Mouse (Mus musculus): ENCODE measurements at regions not wholly inside any gene's neighbourhood (a gene's known extent, or its start where the extent isn't known, plus 50 kb on each side); places are given as distances from the start of the nearest gene placed in this dataset.
A peak's percentile ranks its signal among the peaks of the same experiment; 100 is the strongest.

- Histone ChIP-seq H3K36me3 (no peaks in the 10 kb centered on the region), H3K9me3 (no peaks in the 10 kb centered on the region), H3K4me3 (replicated peaks) (no peak overlapping the region), H3K27ac (no peak overlapping the region), H3K4me2 (replicated peaks) (no peak overlapping the region), H3K9ac (no peak overlapping the region), H3K4me1 (replicated peaks) (no peaks in the 10 kb centered on the region), H3K27me3 (replicated peaks) (no peaks in the 10 kb centered on the region)
- WGBS, result 76% methylated on average over 13 of the region's 13 CpGs
- ATAC-seq, result no peak
Observed at GRCm38 (mm10) chr8:87189791-87190385, 282.5 kb downstream of the Cbln1 start.

DNA sequence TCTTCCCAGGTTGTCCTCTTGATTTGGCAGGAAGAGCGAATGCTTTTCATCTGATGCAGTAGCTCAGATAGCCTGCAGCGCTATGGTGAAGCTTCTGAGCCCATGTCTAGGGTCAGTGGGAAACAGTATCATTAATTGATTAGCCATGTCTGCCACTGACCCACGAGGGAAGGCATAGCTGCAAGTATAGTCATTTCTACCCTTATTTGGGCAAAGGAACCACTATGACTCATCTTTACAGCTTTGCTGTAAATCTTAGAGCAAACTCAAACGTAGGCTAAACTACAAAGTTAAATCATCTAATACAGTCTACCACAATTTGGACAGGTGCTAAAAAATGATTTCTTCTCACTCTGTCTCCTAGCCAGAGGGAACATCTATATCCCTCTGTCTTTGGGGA lies 289.5 kb downstream of the Cbln1 start:
- no peak for ATAC-seq
- Histone ChIP-seq H3K4me3 (replicated peaks) (no peak overlapping the region), H3K4me2 (replicated peaks) (no peak overlapping the region), H3K27ac (no peak overlapping the region), H3K9me3 (no peaks in the 10 kb centered on the region), H3K4me1 (replicated peaks) (no peaks in the 10 kb centered on the region), H3K9ac (no peak overlapping the region), H3K36me3 (no peaks in the 10 kb centered on the region), H3K27me3 (replicated peaks) (no peaks in the 10 kb centered on the region)
- 32% methylated on average over 4 of the region's 4 CpGs for WGBS

DNA sequence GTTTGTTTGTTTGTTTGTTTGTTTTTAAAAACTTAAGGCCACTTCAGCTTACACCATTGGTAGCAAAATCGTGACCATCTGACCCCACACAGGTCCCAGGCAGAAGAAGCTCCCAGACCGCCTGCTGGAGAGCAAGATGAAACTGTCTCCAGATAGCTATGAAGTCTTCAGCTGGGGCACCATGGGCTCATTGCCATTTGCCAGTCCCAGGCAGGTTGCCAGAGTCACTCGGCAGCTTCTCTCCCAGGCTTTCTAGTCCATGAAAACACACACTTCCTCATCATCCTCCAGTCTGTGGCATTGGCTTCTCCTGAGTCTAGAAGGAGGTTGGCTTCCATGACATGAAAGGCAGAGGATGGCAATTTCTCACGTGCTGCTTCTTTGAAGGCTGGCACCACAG lies 293.5 kb upstream of the N4bp1 start:
- Histone ChIP-seq H3K27me3 (replicated peaks) (no peaks in the 10 kb centered on the region), H3K4me2 (replicated peaks) (no peak overlapping the region), H3K9ac (no peak overlapping the region), H3K4me3 (replicated peaks) (no peak overlapping the region), H3K4me1 (replicated peaks) (no peaks in the 10 kb centered on the region), H3K27ac (no peak overlapping the region), H3K9me3 (no peaks in the 10 kb centered on the region), H3K36me3 (no peaks in the 10 kb centered on the region)
- no peak for ATAC-seq
- WGBS, result 77% methylated on average over 4 of the region's 4 CpGs

DNA sequence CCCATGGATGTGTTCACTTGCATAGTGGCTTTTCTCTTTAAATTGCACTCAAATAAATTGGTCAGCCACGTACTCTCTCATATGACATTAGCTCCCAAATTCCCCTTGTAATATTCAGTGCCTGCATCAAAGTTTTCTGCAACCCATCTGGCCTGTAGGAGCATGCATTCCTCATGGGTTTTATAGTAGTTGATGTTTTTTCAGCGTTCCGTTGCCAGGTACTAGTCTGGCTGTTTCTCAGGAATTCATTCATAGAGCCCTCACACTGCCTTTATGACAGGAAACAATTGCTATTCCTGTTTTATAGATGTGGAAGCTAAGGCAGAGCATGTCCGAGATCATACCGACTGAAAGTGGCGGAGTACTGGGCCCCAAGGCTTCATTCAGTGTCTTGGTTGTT lies 292.6 kb upstream of the N4bp1 start:
- Histone ChIP-seq H3K27ac (no peak overlapping the region), H3K27me3 (replicated peaks) (no peaks in the 10 kb centered on the region), H3K9ac (no peak overlapping the region), H3K4me2 (replicated peaks) (no peak overlapping the region), H3K4me1 (replicated peaks) (no peaks in the 10 kb centered on the region), H3K9me3 (no peaks in the 10 kb centered on the region), H3K36me3 (no peaks in the 10 kb centered on the region), H3K4me3 (replicated peaks) (no peak overlapping the region)
- 76% methylated on average over 6 of the region's 6 CpGs for WGBS
- no peak for ATAC-seq

GRCm38 (mm10) chr8:87175097-87175496 lies 290.0 kb upstream of the N4bp1 start:
- ATAC-seq, result no peak
- Histone ChIP-seq H3K27me3 (replicated peaks) (no peaks in the 10 kb centered on the region), H3K4me1 (replicated peaks) (no peaks in the 10 kb centered on the region), H3K27ac (no peak overlapping the region), H3K9me3 (no peaks in the 10 kb centered on the region), H3K4me3 (replicated peaks) (no peak overlapping the region), H3K36me3 (no peaks in the 10 kb centered on the region), H3K4me2 (replicated peaks) (no peak overlapping the region), H3K9ac (no peak overlapping the region)

- Histone ChIP-seq H3K36me3 (no peaks in the 10 kb centered on the region), H3K9ac (no peak overlapping the region), H3K4me2 (replicated peaks) (no peak overlapping the region), H3K27me3 (replicated peaks) (no peaks in the 10 kb centered on the region), H3K27ac (no peak overlapping the region), H3K4me1 (replicated peaks) (no peaks in the 10 kb centered on the region), H3K4me3 (replicated peaks) (no peak overlapping the region), H3K9me3 (no peaks in the 10 kb centered on the region)
- ATAC-seq, result no peak
Observed at GRCm38 (mm10) chr8:87173720-87174119, 288.7 kb upstream of the N4bp1 start.

DNA sequence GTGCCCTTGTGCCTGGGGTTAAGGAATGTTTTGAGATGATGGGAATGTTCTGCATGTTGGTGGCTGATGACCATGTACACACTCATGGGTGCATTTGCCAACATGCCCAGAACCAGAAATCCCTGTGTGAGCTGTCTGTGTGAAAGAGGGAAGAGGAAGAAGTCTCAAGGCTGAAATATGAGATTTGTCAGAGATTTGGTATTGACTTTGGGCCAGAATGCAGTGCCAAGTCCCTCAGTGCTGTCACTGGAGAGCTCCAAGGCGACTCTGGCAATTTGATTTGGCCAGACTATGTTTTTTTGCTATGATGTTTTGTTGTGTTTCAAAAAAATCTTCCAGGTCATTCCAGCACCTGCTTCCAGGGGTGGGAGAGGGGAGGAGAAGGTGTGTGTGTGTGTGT lies 281.7 kb upstream of the N4bp1 start:
- WGBS, result 74% methylated on average over 1 of the region's 1 CpGs
- Histone ChIP-seq H3K4me2 (replicated peaks) (no peak overlapping the region), H3K9me3 (no peaks in the 10 kb centered on the region), H3K4me1 (replicated peaks) (no peaks in the 10 kb centered on the region), H3K36me3 (no peaks in the 10 kb centered on the region), H3K27ac (no peak overlapping the region), H3K4me3 (replicated peaks) (no peak overlapping the region), H3K27me3 (replicated peaks) (no peaks in the 10 kb centered on the region), H3K9ac (no peak overlapping the region)
- ATAC-seq, result no peak

- Histone ChIP-seq H3K4me3 (replicated peaks) (no peak overlapping the region), H3K4me2 (replicated peaks) (no peak overlapping the region), H3K36me3 (no peaks in the 10 kb centered on the region), H3K9ac (no peak overlapping the region), H3K27ac (no peak overlapping the region), H3K4me1 (replicated peaks) (no peaks in the 10 kb centered on the region), H3K9me3 (no peaks in the 10 kb centered on the region), H3K27me3 (replicated peaks) (no peaks in the 10 kb centered on the region)
- no peak for ATAC-seq
- 76% methylated on average over 2 of the region's 2 CpGs for whole genome bisulfite sequencing
Observed at GRCm38 (mm10) chr8:87160416-87160815, 275.4 kb upstream of the N4bp1 start.

DNA sequence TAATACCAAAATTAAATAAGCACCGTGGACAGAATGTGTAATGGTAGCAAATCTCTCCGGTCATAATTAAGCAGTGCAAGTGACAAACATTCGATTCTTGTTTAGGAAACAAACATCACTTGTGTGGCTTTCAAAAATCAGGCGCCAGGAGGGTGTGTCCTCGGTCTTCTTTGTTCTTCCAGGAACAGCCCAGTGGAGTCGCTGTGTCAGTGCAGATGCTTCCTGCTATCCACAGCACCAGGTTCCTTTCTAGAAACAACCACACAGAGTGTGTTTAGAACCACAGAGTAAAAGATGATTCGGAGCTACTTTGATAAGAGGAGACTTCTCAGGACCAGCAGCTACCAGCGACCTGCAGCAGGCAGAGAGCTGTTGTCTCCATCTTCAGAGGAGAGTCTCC lies 273.3 kb upstream of the N4bp1 start:
- no peaks in the 10 kb centered on the region for H3K27me3 ChIP-seq (replicated peaks)
- no peak overlapping the region for H3K27ac ChIP-seq
- 57% methylated on average over 8 of the region's 8 CpGs for WGBS
- no peak overlapping the region for H3K4me2 ChIP-seq (replicated peaks)
- no peaks in the 10 kb centered on the region for H3K4me1 ChIP-seq (replicated peaks)
- no peaks in the 10 kb centered on the region for H3K36me3 ChIP-seq
- no peak overlapping the region for H3K9ac ChIP-seq
- no peaks in the 10 kb centered on the region for H3K9me3 ChIP-seq
- ATAC-seq, result no peak
- no peak overlapping the region for H3K4me3 ChIP-seq (replicated peaks)

GRCm38 (mm10) chr8:87155819-87156425 lies 270.9 kb upstream of the N4bp1 start:
- Histone ChIP-seq H3K27ac (no peak overlapping the region), H3K9me3 (no peaks in the 10 kb centered on the region), H3K4me3 (replicated peaks) (no peak overlapping the region), H3K4me1 (replicated peaks) (no peaks in the 10 kb centered on the region), H3K36me3 (no peaks in the 10 kb centered on the region), H3K27me3 (replicated peaks) (no peaks in the 10 kb centered on the region), H3K9ac (no peak overlapping the region), H3K4me2 (replicated peaks) (no peak overlapping the region)
- peak; percentile 68 for ATAC-seq
- 63% methylated on average over 10 of the region's 10 CpGs for WGBS

- Histone ChIP-seq H3K36me3 (no peaks in the 10 kb centered on the region), H3K9me3 (no peaks in the 10 kb centered on the region), H3K4me2 (replicated peaks) (no peak overlapping the region), H3K4me1 (replicated peaks) (no peaks in the 10 kb centered on the region), H3K27ac (no peak overlapping the region), H3K9ac (no peak overlapping the region), H3K27me3 (replicated peaks) (no peaks in the 10 kb centered on the region), H3K4me3 (replicated peaks) (no peak overlapping the region)
- ATAC-seq, result no peak
- WGBS, result 33% methylated on average over 8 of the region's 8 CpGs
Observed at GRCm38 (mm10) chr8:87152068-87152915, 267.2 kb upstream of the N4bp1 start.

DNA sequence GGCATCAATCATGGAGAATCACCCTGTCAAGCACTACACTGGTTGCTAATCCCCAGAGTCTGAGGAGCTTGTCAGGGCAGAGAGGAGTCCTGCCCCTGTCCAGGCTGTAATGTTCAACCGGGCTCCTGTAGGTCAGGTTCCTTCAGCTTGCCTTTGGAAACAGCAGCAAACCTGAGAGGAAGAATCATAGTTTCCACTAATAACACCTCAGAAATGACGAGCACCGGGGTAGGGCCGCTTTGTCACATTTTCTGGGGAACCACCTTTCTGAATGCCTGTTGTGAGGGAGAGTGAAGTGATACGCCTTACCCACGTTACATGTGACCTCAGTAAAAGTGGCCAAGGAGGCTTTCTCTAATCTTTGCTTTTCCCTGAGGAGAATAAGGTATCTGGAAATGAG lies 263.8 kb upstream of the N4bp1 start:
- no peak overlapping the region for H3K27ac ChIP-seq
- no peak for ATAC-seq
- H3K27me3 ChIP-seq (replicated peaks), result no peaks in the 10 kb centered on the region
- no peak overlapping the region for H3K4me2 ChIP-seq (replicated peaks)
- H3K9ac ChIP-seq, result no peak overlapping the region
- H3K9me3 ChIP-seq, result no peaks in the 10 kb centered on the region
- WGBS, result 89% methylated on average over 6 of the region's 6 CpGs
- H3K4me1 ChIP-seq (replicated peaks), result peaks cover 4% of the 10 kb centered on the region; the same call in 1 of the 2 replicates
- no peak overlapping the region for H3K4me3 ChIP-seq (replicated peaks)
- H3K36me3 ChIP-seq, result no peaks in the 10 kb centered on the region

DNA sequence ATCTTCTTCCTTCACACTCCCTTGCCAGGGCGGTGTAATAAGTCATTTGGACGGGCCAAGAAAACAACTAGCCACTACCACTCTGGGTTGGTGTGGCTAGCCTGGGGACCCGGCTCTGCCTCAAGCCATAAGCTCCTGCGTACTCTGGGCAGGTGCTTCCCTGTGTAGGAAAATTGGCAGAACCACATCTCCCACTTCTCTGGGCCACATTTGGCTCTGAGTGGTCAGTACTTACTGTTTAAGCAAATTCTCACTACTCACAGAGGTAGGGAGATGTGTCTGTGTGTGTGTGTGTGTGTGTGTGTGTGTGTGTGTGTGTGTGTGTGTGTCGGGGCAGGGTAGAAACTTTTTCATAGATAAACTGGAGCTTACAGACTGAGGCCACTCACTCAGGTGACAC lies 262.6 kb upstream of the N4bp1 start:
- no peaks in the 10 kb centered on the region for H3K27me3 ChIP-seq (replicated peaks)
- no peak overlapping the region for H3K27ac ChIP-seq
- H3K9me3 ChIP-seq, result no peaks in the 10 kb centered on the region
- no peak overlapping the region for H3K9ac ChIP-seq
- WGBS, result 70% methylated on average over 5 of the region's 5 CpGs
- H3K4me2 ChIP-seq (replicated peaks), result no peak overlapping the region
- ATAC-seq, result no peak
- peaks cover 4% of the 10 kb centered on the region; the same call in 1 of the 2 replicates for H3K4me1 ChIP-seq (replicated peaks)
- no peaks in the 10 kb centered on the region for H3K36me3 ChIP-seq
- no peak overlapping the region for H3K4me3 ChIP-seq (replicated peaks)
